Mouse (Mus musculus) adrenal gland, postnatal 36 days (tissue): ENCODE measurements around the gene Frmd5. TPM values are rescaled to one million over a fixed set of nuclear protein-coding genes. Genes with fewer than 3 reads are reported as not detected.
"Not testable (repeated sequence)": the region's sequence is repeated elsewhere in the genome, so short reads cannot be mapped to it uniquely, and the experiment has no call there.

Source experiments
- DNase-seq, 2 experiments: peaks; one replicate each; pipeline ENCODE4 v3.0.0; 2021; ENCODE audit warnings: mixed read lengths in 1 of 2
- total RNA-seq, 2 experiments: library from RNA; stranded (reverse); gene quantifications; 2 replicates each; pipeline ENCODE4 v1.2.3; 2021

Frmd5 gene
- total RNA-seq, 2 experiments from 2014 or later: 103 to 188 TPM

DNA sequence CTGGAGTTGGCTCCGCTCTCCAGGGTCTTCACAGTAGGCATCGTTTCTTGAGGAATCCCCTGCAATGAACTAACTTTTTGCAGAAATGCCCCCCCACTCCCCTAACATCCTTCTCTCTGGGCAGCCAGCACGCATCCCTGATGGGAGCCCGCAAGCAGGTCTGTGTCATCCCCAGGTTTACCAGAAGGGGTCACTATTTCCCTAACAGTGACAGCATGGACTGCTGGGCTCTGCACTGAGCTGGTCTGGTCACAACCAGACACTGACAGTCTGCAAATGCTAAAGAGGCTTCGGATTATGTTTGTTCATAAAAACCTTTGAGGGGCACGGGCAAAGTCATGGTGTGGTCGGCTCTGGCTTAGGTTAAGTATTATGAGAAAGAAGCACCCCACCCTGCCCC is 235.1 kb downstream of the Frmd5 start:
- DNase-seq: peak; percentile 77 to 85

- no peak for DNase-seq
Measured at GRCm38 (mm10) chr2:121570999-121571655, 235.8 kb downstream of the Frmd5 start.

DNA sequence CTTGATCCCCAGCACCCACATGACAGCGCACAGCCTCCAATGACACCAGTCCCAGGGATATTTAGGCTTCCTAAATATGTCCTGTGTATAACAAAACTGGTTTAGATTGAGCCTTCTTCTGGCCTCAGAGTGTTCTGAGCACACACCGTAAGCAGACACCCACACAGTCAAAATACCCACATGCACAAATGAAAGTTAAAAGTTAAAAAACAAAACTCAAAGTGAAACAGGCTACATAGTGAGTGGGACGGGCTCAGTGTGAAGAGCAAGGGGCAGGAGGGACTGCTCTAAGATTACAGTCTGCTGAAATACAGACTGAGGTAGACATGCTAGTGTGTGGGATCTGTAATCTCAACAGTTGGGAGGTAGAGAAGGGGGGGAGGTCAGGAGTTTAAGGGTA is 236.8 kb downstream of the Frmd5 start:
- DNase-seq: no peak

- no peak for DNase-seq
Measured at GRCm38 (mm10) chr2:121565911-121566310, 241.0 kb downstream of the Frmd5 start.

GRCm38 (mm10) chr2:121563117-121563516 is 243.8 kb downstream of the Frmd5 start:
- no peak for DNase-seq

- no peak for DNase-seq
Measured at GRCm38 (mm10) chr2:121551271-121551670, 255.6 kb downstream of the Frmd5 start.

GRCm38 (mm10) chr2:121549630-121550029 is 257.3 kb downstream of the Frmd5 start:
- DNase-seq: no peak

DNA sequence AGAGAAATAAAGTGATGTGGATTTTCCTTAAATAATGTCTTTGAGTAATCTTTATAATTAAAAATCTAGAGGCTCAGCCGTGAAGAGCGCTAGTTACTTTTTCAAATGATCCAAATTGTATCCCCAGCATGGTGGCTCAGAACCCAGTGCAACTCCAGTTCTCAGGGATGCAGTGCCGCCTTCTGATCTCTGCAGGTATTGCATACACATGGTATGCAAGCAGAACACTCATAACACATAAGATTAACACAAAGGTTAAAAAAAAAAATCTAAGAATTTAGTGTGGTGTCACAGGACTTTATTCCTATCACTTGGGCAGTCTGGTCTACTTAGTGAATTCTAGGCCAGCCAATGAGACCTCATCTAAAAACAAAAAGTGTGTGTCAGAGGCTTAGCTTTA is 262.1 kb downstream of the Frmd5 start:
- DNase-seq: no peak

DNA sequence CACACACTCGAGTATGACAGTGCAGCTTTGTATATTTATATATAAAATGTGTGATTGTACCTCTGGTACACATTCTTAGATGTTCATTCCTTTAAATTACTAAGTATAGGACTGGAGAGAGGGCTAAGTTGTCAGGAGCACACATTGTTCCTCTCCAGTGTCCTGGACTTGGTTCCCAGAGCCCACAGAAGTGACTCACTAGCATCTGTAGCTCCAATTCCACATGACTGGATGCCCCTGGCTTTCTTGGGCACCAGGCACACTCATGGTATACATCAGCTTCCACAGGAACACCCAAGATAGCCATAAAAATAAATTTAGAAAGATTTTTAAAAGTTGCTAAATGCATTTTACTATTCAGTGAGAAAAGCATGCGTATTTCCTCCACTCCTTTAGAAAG is 281.8 kb downstream of the Frmd5 start:
- DNase-seq: no peak

DNA sequence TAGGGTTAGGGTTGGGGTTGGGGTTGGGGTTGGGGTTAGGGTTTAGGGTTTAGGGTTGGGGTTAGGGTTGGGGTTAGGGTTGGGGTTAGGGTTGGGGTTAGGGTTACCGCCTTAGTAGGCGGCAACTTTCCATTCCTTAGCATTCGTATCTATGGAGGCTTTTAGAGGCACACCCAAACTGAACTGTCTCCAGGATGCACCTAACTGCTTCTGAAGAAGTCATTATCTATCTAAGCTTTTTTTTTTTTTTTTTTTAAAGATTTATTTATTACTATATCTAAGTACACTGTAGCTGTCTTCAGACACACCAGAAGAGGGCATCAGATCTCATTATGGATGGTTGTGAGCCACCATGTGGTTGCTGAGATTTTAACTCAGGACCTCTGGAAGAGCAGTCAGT is 284.1 kb downstream of the Frmd5 start:
- DNase-seq: not testable (repeated sequence)

DNA sequence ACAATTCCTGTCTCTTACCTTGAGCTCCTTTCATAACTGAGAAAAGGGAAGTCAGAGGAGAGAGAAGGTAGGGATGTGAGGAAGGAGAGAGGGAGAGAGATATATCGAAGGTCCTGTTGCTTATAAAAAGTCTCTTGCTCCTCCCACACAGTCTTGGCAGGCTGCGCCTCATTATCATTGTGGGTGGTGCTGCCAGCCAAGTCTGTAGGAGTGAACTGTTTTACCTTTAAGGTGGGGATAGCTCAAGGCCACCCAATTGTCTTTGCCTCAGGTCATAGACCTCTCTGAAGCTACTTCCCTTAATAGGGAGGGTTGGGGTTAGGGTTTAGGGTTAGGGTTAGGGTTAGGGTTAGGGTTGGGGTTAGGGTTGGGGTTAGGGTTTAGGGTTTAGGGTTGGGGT is 284.9 kb downstream of the Frmd5 start:
- DNase-seq: no peak

GRCm38 (mm10) chr2:121518711-121519110 is 288.2 kb downstream of the Frmd5 start:
- DNase-seq: not testable (repeated sequence)

- no peak for DNase-seq
Measured at GRCm38 (mm10) chr2:121518106-121518505, 288.8 kb downstream of the Frmd5 start.

DNA sequence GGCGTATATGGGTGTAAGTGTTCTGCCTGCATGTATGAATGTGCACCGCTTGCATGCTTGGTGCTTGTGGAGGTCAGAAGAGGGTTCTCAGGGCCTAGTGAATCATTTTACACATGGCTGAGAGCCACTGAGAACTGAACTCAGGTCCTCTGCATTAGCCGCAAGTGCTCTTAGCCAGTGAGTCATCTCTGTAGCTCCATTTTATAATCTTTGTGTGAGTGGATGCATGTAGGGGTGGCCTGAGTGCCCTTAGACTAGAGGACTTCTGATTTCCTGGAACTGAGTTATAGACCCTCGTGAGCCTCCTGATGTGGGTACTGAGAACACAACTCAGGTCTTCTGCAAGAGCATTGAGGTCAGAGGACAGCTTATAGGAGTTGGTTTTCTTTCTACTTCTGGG is 292.7 kb downstream of the Frmd5 start:
- no peak for DNase-seq

- not testable (repeated sequence) for DNase-seq
Measured at GRCm38 (mm10) chr2:121512991-121513765, 293.7 kb downstream of the Frmd5 start.

DNA sequence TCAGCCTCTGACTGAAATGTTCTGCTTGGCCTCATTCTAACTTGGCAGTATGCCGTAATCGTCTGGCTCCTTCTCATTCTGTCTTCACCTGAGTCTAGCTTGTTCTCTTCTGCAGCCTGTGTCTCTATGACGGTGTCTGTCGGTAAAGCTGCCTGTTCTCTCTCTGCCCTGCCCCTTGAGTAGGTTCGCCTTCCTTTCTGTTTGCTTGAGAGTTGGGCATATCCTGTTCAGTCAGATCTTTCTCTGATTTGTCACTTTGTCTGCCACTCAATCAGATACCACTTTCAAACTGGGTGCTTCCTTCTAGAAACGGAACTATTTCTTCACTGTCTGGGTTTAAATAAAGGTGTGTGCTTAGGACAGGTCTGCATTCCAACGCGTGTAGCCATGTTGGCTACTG is 295.5 kb downstream of the Frmd5 start:
- DNase-seq: no peak

GRCm38 (mm10) chr2:121509584-121509983 is 297.3 kb downstream of the Frmd5 start:
- peak; percentile 83 to 90 for DNase-seq

- no peak for DNase-seq
Measured at GRCm38 (mm10) chr2:121507951-121508330, 298.9 kb downstream of the Frmd5 start.

GRCm38 (mm10) chr2:121507173-121507950 is 299.5 kb downstream of the Frmd5 start:
- DNase-seq: no peak

DNA sequence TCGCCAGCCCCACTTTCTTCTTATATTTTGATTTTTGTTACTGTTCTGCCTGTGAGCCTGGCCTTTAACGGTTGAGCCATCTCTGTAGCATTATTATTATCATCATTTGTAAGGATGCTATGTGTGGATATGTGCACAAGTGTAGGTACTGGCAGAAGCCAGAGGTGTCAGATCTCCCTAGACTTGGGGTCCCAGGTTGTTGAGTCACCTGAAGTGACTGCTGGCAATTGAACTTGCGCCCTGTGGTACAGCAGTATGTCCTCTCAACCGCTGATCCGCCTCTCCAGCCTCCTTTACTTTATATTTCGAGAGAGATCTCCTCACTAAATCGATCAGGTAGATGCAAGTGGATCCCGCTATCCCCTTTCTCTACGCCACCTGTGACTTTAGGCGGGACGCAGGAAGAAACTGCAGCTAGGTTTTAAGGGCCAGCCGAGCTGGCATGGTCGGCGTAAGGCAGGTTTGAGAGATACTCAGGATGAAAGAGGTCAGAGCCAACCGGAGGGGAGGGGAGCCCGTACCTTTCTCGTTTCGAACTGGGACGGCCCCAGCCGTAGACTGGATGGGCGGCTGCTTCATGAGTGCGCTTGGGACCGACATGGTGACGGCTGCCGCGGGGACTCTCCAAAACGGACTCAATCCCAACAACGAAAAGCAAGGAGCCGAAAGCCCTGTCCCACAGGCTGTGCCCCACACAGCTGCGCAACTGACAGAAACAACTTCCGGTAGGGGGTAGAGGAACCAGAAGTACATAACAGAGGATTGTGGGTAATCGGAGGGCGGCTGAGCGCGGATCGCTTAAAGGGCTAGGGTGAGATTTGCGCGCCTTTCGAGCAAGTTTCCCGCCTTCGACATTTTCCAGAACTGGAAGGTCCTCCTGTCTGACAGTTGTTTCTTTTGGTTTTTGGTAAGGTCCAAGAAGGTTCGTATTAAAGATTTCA is 300.7 kb downstream of the Frmd5 start, which contains the start of the genes Mfap1a and Wdr76:
Mfap1a (minus strand) TSS at position 724 of the 941 bp plus-strand sequence.
Wdr76 (plus strand) TSS at position 782 of the 941 bp plus-strand sequence.
- peak; percentile 85 to 89 for DNase-seq

DNA sequence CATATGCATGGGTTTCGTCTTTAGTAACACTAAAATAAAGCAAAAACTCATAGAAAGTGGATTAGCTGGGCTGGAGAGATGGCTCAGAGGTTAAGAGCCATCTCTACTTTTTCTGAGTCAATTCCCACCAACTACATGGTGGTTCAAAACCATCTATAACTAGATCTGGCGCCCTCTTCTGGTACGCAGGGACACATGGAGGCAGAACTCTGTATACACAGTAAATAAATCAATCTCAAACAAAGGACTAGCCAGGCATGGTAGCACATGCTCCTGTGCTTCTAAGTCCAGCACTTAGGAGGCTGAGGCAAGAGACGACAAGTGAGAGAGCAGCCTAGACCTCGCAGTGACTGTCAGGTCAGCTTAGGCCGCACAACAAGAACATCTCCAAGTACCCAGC is 305.3 kb downstream of the Frmd5 start:
- DNase-seq: not testable (repeated sequence)
